Mouse (Mus musculus) retina, adult 2 months (tissue): ENCODE measurements around the gene Znrf2.

ENCODE experiments used
- DNase-seq: peaks from one replicate; pipeline ENCODE4 v3.0.0-alpha.2; 2012; ENCODE audit warnings: low read depth, low spot score

Gene Znrf2

GRCm38 (mm10) chr6:54816388-54817065, at the start of gene Znrf2:
Znrf2 (plus strand) TSS chr6:54816916.
- DNase-seq: peak; percentile 78

- DNase-seq: no peak
Measured at GRCm38 (mm10) chr6:54767746-54768145, 49.0 kb upstream of the Znrf2 start.

GRCm38 (mm10) chr6:54770766-54771165, 46.0 kb upstream of the Znrf2 start:
- no peak for DNase-seq

- no peak for DNase-seq
Measured at GRCm38 (mm10) chr6:54771171-54771570, 45.5 kb upstream of the Znrf2 start.

- DNase-seq: no peak
Measured at GRCm38 (mm10) chr6:54772078-54772477, 44.6 kb upstream of the Znrf2 start.

- no peak for DNase-seq
Measured at GRCm38 (mm10) chr6:54775739-54776138, 41.0 kb upstream of the Znrf2 start.

- no peak for DNase-seq
Measured at GRCm38 (mm10) chr6:54777661-54778060, 39.1 kb upstream of the Znrf2 start.

- DNase-seq: no peak
Measured at GRCm38 (mm10) chr6:54779968-54780367, 36.7 kb upstream of the Znrf2 start.

- no peak for DNase-seq
Measured at GRCm38 (mm10) chr6:54780569-54781304, 36.0 kb upstream of the Znrf2 start.

GRCm38 (mm10) chr6:54781881-54782280, 34.8 kb upstream of the Znrf2 start:
- DNase-seq: no peak

- DNase-seq: no peak
Measured at GRCm38 (mm10) chr6:54785098-54785730, 31.5 kb upstream of the Znrf2 start.

GRCm38 (mm10) chr6:54786766-54787165, 29.9 kb upstream of the Znrf2 start:
- no peak for DNase-seq

GRCm38 (mm10) chr6:54788493-54788892, 28.2 kb upstream of the Znrf2 start:
- DNase-seq: no peak

- DNase-seq: no peak
Measured at GRCm38 (mm10) chr6:54789139-54789538, 27.6 kb upstream of the Znrf2 start.

GRCm38 (mm10) chr6:54790071-54790470, 26.6 kb upstream of the Znrf2 start:
- no peak for DNase-seq

GRCm38 (mm10) chr6:54793853-54794252, 22.9 kb upstream of the Znrf2 start:
- DNase-seq: no peak

GRCm38 (mm10) chr6:54794372-54794771, 22.3 kb upstream of the Znrf2 start:
- DNase-seq: no peak

GRCm38 (mm10) chr6:54794991-54795390, 21.7 kb upstream of the Znrf2 start:
- no peak for DNase-seq

- DNase-seq: no peak
Measured at GRCm38 (mm10) chr6:54795971-54796370, 20.7 kb upstream of the Znrf2 start.

GRCm38 (mm10) chr6:54802348-54802747, 14.4 kb upstream of the Znrf2 start:
- DNase-seq: no peak

GRCm38 (mm10) chr6:54804066-54804864, 12.5 kb upstream of the Znrf2 start:
- DNase-seq: no peak

- no peak for DNase-seq
Measured at GRCm38 (mm10) chr6:54805779-54806178, 10.9 kb upstream of the Znrf2 start.
